Mouse (Mus musculus): Measurements from ENCODE around the gene Dcpp3. TPM values are rescaled to one million over a fixed set of nuclear protein-coding genes. Genes with fewer than 3 reads are reported as not detected.

Dcpp3 gene
- polyA plus RNA-seq, 1 experiment, result not detected

DNA sequence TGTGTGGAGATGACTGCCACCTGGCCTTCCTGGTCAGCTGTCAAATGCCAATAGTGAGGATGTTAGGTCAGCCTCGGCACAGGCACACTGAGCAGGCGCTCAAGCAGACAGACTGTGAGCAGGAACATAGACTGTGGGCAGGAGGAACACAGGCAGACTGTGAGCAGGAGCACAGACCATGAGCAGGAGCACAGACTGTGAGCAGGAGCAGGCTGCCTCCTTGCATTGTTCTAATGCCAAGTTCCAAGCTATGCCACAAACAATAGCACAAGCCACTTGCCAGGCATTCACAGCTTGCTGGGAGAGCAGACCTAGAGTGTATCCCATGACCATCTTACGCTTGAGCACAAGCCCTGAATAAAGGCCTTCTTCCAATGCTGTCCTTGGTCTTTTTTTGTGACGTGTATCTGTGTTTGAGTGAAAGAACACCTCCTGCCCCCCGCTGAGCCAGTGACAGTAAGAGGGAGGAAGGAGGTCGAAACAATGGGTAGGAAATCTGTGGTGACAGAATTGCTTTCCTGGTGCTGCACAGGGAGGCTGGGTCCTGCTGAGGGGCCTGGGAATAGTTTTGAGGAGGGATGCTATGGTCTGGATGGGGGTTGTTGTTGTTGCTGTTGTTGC, 48.7 kb downstream of the Dcpp3 start:
- 46% methylated on average over 6 of the region's 6 CpGs for WGBS
- no peak overlapping the region for H3K27ac ChIP-seq (ENCODE audit: control insufficient read depth, insufficient read depth, low read depth, low read length, poor library complexity)
- no peak overlapping the region for H3K4me3 ChIP-seq (replicated peaks; ENCODE audit: control insufficient read depth, low read depth, low read length)
- no peaks in the 10 kb centered on the region; the same call in 1 of the 2 replicates for H3K4me1 ChIP-seq (ENCODE audit: control insufficient read depth, insufficient read depth, low read length)
- TF ChIP-seq CTCF (IDR thresholded peaks at IDR 0.05; ENCODE audit: control insufficient read depth, insufficient read depth, low read length) (no peak), POLR2A (IDR thresholded peaks at IDR 0.05; ENCODE audit: borderline replicate concordance, control insufficient read depth, low read depth, low read length) (no peak)

DNA sequence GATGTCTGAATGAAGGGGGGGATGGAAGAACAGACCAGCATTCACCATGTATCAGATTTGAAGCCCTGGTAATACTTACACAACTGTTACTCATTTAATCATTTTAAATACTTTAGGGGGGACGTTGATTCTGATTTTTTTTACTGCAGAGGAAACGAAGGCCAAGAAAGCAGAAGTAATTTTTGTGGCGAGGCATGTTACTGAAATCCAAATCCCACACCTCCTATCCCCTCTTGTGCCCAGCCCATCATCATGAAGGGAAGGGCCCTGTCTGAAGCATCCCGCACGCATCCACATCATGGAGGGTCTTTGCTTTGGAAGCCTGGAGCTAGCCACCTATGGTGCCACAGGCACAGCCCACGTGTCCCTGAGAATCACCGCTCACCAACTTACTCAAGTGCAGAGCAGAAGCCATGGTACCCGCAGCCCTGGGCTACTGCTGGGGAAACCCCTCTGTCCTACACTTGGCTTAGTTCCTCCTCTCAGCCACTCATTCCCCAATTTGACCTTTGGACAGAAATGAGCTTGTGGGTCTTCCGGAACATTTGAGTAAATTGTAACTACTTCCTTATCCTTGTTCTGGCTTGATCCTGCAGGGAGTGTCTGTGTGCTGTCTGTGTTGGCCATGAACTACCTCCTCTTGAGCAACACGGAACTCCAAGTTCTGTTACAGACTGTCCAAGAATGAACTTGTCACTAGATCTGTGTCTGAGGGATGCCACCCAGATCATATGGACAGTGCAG, 49.6 kb downstream of the Dcpp3 start:
- TF ChIP-seq POLR2A (IDR thresholded peaks at IDR 0.05; ENCODE audit: borderline replicate concordance, control insufficient read depth, low read depth, low read length) (no peak), CTCF (IDR thresholded peaks at IDR 0.05; ENCODE audit: control insufficient read depth, insufficient read depth, low read length) (no peak)
- WGBS, result 10% methylated on average over 10 of the region's 10 CpGs
- no peaks in the 10 kb centered on the region; the same call in 1 of the 2 replicates for H3K4me1 ChIP-seq (ENCODE audit: control insufficient read depth, insufficient read depth, low read length)
- no peak overlapping the region for H3K27ac ChIP-seq (ENCODE audit: control insufficient read depth, insufficient read depth, low read depth, low read length, poor library complexity)
- no peak overlapping the region for H3K4me3 ChIP-seq (replicated peaks; ENCODE audit: control insufficient read depth, low read depth, low read length)

GRCm38 (mm10) chr17:23968780-23969179, 51.5 kb downstream of the Dcpp3 start:
- no peak overlapping the region for H3K27ac ChIP-seq (ENCODE audit: control insufficient read depth, insufficient read depth, low read depth, low read length, poor library complexity)
- TF ChIP-seq CTCF (IDR thresholded peaks at IDR 0.05; ENCODE audit: control insufficient read depth, insufficient read depth, low read length), result peak; percentile 11; the same call in 1 of the 2 replicates
- no peak for TF ChIP-seq POLR2A (IDR thresholded peaks at IDR 0.05; ENCODE audit: borderline replicate concordance, control insufficient read depth, low read depth, low read length)
- 48% methylated on average over 2 of the region's 2 CpGs for WGBS
- H3K4me3 ChIP-seq (replicated peaks; ENCODE audit: control insufficient read depth, low read depth, low read length), result no peak overlapping the region
- no peaks in the 10 kb centered on the region; the same call in 1 of the 2 replicates for H3K4me1 ChIP-seq (ENCODE audit: control insufficient read depth, insufficient read depth, low read length)

Other genes with a start within 250 kb of the Dcpp3 start
- gene Hcfc1r1, start 243.9 kb upstream of the Dcpp3 start, polyA plus RNA-seq (2011; ENCODE audit: insufficient read depth, insufficient read length, low replicate concordance, missing spikeins), result 28.3 and 54.3 TPM in 2 replicates
- 15.1 and 27.9 TPM in 2 replicates for gene Thoc6, start 243.6 kb upstream of the Dcpp3 start, polyA plus RNA-seq (2011; ENCODE audit: insufficient read depth, insufficient read length, low replicate concordance, missing spikeins)
- gene Tnfrsf12a, start 240.0 kb upstream of the Dcpp3 start, polyA plus RNA-seq (2011; ENCODE audit: insufficient read depth, insufficient read length, low replicate concordance, missing spikeins), result 18.0 TPM in 1 of 2 replicates, not detected in the other
- gene Cldn6, start 238.2 kb upstream of the Dcpp3 start, polyA plus RNA-seq (2011; ENCODE audit: insufficient read depth, insufficient read length, low replicate concordance, missing spikeins), result 4.2 TPM in 1 of 2 replicates, not detected in the other
- gene Cldn9, start 233.4 kb upstream of the Dcpp3 start, polyA plus RNA-seq (2011; ENCODE audit: insufficient read depth, insufficient read length, low replicate concordance, missing spikeins), result not detected in 2 replicates
- gene 1520401A03Rik, start 194.7 kb upstream of the Dcpp3 start, polyA plus RNA-seq (2011; ENCODE audit: insufficient read depth, insufficient read length, low replicate concordance, missing spikeins), result 0.90 and 3.5 TPM in 2 replicates
- 48.5 and 85.5 TPM in 2 replicates for gene Pkmyt1, start 191.1 kb upstream of the Dcpp3 start, polyA plus RNA-seq (2011; ENCODE audit: insufficient read depth, insufficient read length, low replicate concordance, missing spikeins)
- 6.4 and 8.1 TPM in 2 replicates for gene Paqr4, start 176.6 kb upstream of the Dcpp3 start, polyA plus RNA-seq (2011; ENCODE audit: insufficient read depth, insufficient read length, low replicate concordance, missing spikeins)
- gene Kremen2, start 171.6 kb upstream of the Dcpp3 start, polyA plus RNA-seq (2011; ENCODE audit: insufficient read depth, insufficient read length, low replicate concordance, missing spikeins), result not detected in 2 replicates
- 5.5 and 11.2 TPM in 2 replicates for gene Flywch1, start 145.9 kb upstream of the Dcpp3 start, polyA plus RNA-seq (2011; ENCODE audit: insufficient read depth, insufficient read length, low replicate concordance, missing spikeins)
- not detected in 2 replicates for gene Flywch2, start 131.4 kb upstream of the Dcpp3 start, polyA plus RNA-seq (2011; ENCODE audit: insufficient read depth, insufficient read length, low replicate concordance, missing spikeins)
- gene Srrm2, start 126.9 kb upstream of the Dcpp3 start, polyA plus RNA-seq (2011; ENCODE audit: insufficient read depth, insufficient read length, low replicate concordance, missing spikeins), result 328 and 487 TPM in 2 replicates
- 185 and 239 TPM in 2 replicates for gene Elob, start 88.3 kb upstream of the Dcpp3 start, polyA plus RNA-seq (2011; ENCODE audit: insufficient read depth, insufficient read length, low replicate concordance, missing spikeins)
- gene Prss33, start 81.4 kb upstream of the Dcpp3 start, polyA plus RNA-seq (2011; ENCODE audit: insufficient read depth, insufficient read length, low replicate concordance, missing spikeins), result not detected in 2 replicates
- gene Prss32, start 73.6 kb upstream of the Dcpp3 start, polyA plus RNA-seq (2011; ENCODE audit: insufficient read depth, insufficient read length, low replicate concordance, missing spikeins), result not detected in 2 replicates
- not detected in 2 replicates for gene Prss41, start 73.3 kb upstream of the Dcpp3 start, polyA plus RNA-seq (2011; ENCODE audit: insufficient read depth, insufficient read length, low replicate concordance, missing spikeins)
- gene Prss21, start 49.4 kb upstream of the Dcpp3 start, polyA plus RNA-seq (2011; ENCODE audit: insufficient read depth, insufficient read length, low replicate concordance, missing spikeins), result not detected in 2 replicates
- gene Dcpp1, start 36.6 kb upstream of the Dcpp3 start, polyA plus RNA-seq (2011; ENCODE audit: insufficient read depth, insufficient read length, low replicate concordance, missing spikeins), result not detected in 2 replicates
- not detected in 2 replicates for gene Dcpp2, start 36.6 kb upstream of the Dcpp3 start, polyA plus RNA-seq (2011; ENCODE audit: insufficient read depth, insufficient read length, low replicate concordance, missing spikeins)
- gene Sbp, start 24.2 kb downstream of the Dcpp3 start, polyA plus RNA-seq (2011; ENCODE audit: insufficient read depth, insufficient read length, low replicate concordance, missing spikeins), result not detected in 2 replicates
- not detected in 2 replicates for gene Sbpl, start 37.8 kb downstream of the Dcpp3 start, polyA plus RNA-seq (2011; ENCODE audit: insufficient read depth, insufficient read length, low replicate concordance, missing spikeins)
- gene Prss30, start 63.1 kb downstream of the Dcpp3 start, polyA plus RNA-seq (2011; ENCODE audit: insufficient read depth, insufficient read length, low replicate concordance, missing spikeins), result 6.8 TPM in 1 of 2 replicates, not detected in the other
- not detected in 2 replicates for gene Prss22, start 80.6 kb downstream of the Dcpp3 start, polyA plus RNA-seq (2011; ENCODE audit: insufficient read depth, insufficient read length, low replicate concordance, missing spikeins)
- gene Prss27, start 120.7 kb downstream of the Dcpp3 start, polyA plus RNA-seq (2011; ENCODE audit: insufficient read depth, insufficient read length, low replicate concordance, missing spikeins), result not detected in 2 replicates
- gene Kctd5, start 156.0 kb downstream of the Dcpp3 start, polyA plus RNA-seq (2011; ENCODE audit: insufficient read depth, insufficient read length, low replicate concordance, missing spikeins), result 11.4 and 13.6 TPM in 2 replicates
- 15.7 and 18.7 TPM in 2 replicates for gene Pdpk1, start 233.5 kb downstream of the Dcpp3 start, polyA plus RNA-seq (2011; ENCODE audit: insufficient read depth, insufficient read length, low replicate concordance, missing spikeins)
- 24.9 and 57.8 TPM in 2 replicates for gene Amdhd2, start 246.3 kb downstream of the Dcpp3 start, polyA plus RNA-seq (2011; ENCODE audit: insufficient read depth, insufficient read length, low replicate concordance, missing spikeins)